Mouse (Mus musculus) neural tube, embryonic 13.5 days (tissue): Measurements from ENCODE around the gene Ctps2. TPM values are rescaled to one million over a fixed set of nuclear protein-coding genes. Genes with fewer than 3 reads are reported as not detected.
"Not testable (repeated sequence)": the region's sequence is repeated elsewhere in the genome, so short reads cannot be mapped to it uniquely, and the experiment has no call there.

ENCODE experiments used
- ATAC-seq: fragments of 200-750 bp; cut with Nextera tagmentation; 2 replicates; pipeline ENCODE4 v1.8.0; 2017; ENCODE audit warnings: low read depth, mild to moderate bottlenecking, moderate TSS enrichment, moderate library complexity
- H3K27ac ChIP-seq: fragments of 300-500 bp; sonication (generic); replicated peaks from 2 replicates; pipeline ENCODE4 v1.5.1; 2015; ENCODE audit warnings: moderate library complexity, mild to moderate bottlenecking, inconsistent platforms
- H3K27me3 ChIP-seq: fragments of 300-500 bp; sonication (generic); 2 replicates; pipeline ENCODE4 v1.6.1; 2015; ENCODE audit warnings: mild to moderate bottlenecking, inconsistent platforms
- H3K36me3 ChIP-seq: fragments of 300-500 bp; sonication (generic); 2 replicates; pipeline ENCODE4 v1.6.1; 2015; ENCODE audit warnings: mild to moderate bottlenecking, inconsistent platforms
- H3K4me1 ChIP-seq: fragments of 300-500 bp; sonication (generic); replicated peaks from 2 replicates; pipeline ENCODE4 v1.6.1; 2015; ENCODE audit warnings: inconsistent platforms
- H3K4me2 ChIP-seq: fragments of 300-500 bp; sonication (generic); 2 replicates; pipeline ENCODE4 v1.6.1; 2015; ENCODE audit warnings: inconsistent platforms, mild to moderate bottlenecking, moderate library complexity
- H3K4me3 ChIP-seq: fragments of 300-500 bp; sonication (generic); 2 replicates; pipeline ENCODE4 v1.5.1; 2015; ENCODE audit warnings: mild to moderate bottlenecking, inconsistent platforms
- H3K9ac ChIP-seq: fragments of 300-500 bp; sonication (generic); 2 replicates; pipeline ENCODE4 v1.6.1; 2015; ENCODE audit warnings: moderate library complexity, mild to moderate bottlenecking, inconsistent platforms
- H3K9me3 ChIP-seq: fragments of 300-500 bp; sonication (generic); 2 replicates; pipeline ENCODE4 v1.6.1; 2016; ENCODE audit warnings: inconsistent platforms
- WGBS: fragments of 180-500 bp; shearing (Covaris S2); methylation state at CpG from one replicate; pipeline ENCODE4 v1.1.7; 2015; 5-methylcytosine and 5-hydroxymethylcytosine counted together
- polyA plus RNA-seq: library from polyadenylated mRNA; unstranded; fragments of >200 nt; fragmentation: Nextera tagmentation; extraction: Ambion mirVana; gene quantifications from 2 replicates; pipeline ENCODE4 v1.2.1, GENCODE M21; 2015

Ctps2 gene
- 83.6 and 85.4 TPM in 2 replicates for polyA plus RNA-seq

GRCm38 (mm10) chrX:162900938-162901337 is at the start of gene Ctps2:
Ctps2 (plus strand) TSS chrX:162901238.
- WGBS: 47% methylated on average over 4 of the region's 4 CpGs
- Histone ChIP-seq H3K4me2 (peak within 1 kb of the TSS; percentile 66), H3K9me3 (no peaks in the 10 kb centered on the region), H3K36me3 (no peaks in the 10 kb centered on the region), H3K9ac (peak within 1 kb of the TSS; percentile 76), H3K4me3 (peak within 1 kb of the TSS; percentile 60), H3K4me1 (0 out of 2 replicates have a peak, but pooled peaks cover 6% of the 10 kb centered on the region), H3K27me3 (0 out of 2 replicates have a peak, but pooled peaks cover 3% of the 10 kb centered on the region), H3K27ac (peak within 1 kb of the TSS; percentile 70)
- ATAC-seq: no peak

GRCm38 (mm10) chrX:162868294-162868965 is 32.6 kb upstream of the Ctps2 start:
- H3K4me2 ChIP-seq: no peak overlapping the region
- no peak for ATAC-seq

GRCm38 (mm10) chrX:162871734-162872517 is 29.1 kb upstream of the Ctps2 start:
- no peaks in the 10 kb centered on the region; the same call in 1 of the 2 replicates for H3K27me3 ChIP-seq
- no peaks in the 10 kb centered on the region for H3K9me3 ChIP-seq
- H3K4me3 ChIP-seq: no peak overlapping the region

More at GRCm38 (mm10) chrX:162868294-162868965, 32.6 kb upstream of the Ctps2 start:
- H3K4me3 ChIP-seq: no peak overlapping the region
- no peaks in the 10 kb centered on the region; the same call in 1 of the 2 replicates for H3K27me3 ChIP-seq
- H3K9ac ChIP-seq: no peak overlapping the region
- H3K27ac ChIP-seq: no peak overlapping the region
- peaks cover 30% of the 10 kb centered on the region; the same call in 1 of the 2 replicates for H3K36me3 ChIP-seq
- no peaks in the 10 kb centered on the region for H3K9me3 ChIP-seq
- no peaks in the 10 kb centered on the region for H3K4me1 ChIP-seq
- WGBS: 74% methylated on average over 3 of the region's 3 CpGs

GRCm38 (mm10) chrX:162873761-162874160 is 27.3 kb upstream of the Ctps2 start:
- peaks cover 30% of the 10 kb centered on the region for H3K36me3 ChIP-seq
- ATAC-seq: no peak
- 93% methylated on average over 2 of the region's 2 CpGs for WGBS

More at GRCm38 (mm10) chrX:162871734-162872517, 29.1 kb upstream of the Ctps2 start:
- no peaks in the 10 kb centered on the region for H3K4me1 ChIP-seq
- WGBS: 37% methylated on average over 4 of the region's 4 CpGs
- H3K9ac ChIP-seq: no peak overlapping the region
- no peak overlapping the region for H3K27ac ChIP-seq
- H3K36me3 ChIP-seq: peaks cover 30% of the 10 kb centered on the region; the same call in 1 of the 2 replicates
- ATAC-seq: no peak
- H3K4me2 ChIP-seq: no peak overlapping the region

GRCm38 (mm10) chrX:162878236-162878635 is 22.8 kb upstream of the Ctps2 start:
- H3K36me3 ChIP-seq: peaks cover 32% of the 10 kb centered on the region
- H3K27ac ChIP-seq: no peak overlapping the region
- no peak for ATAC-seq
- no peak overlapping the region for H3K4me3 ChIP-seq
- H3K9me3 ChIP-seq: no peaks in the 10 kb centered on the region
- no peak overlapping the region for H3K4me2 ChIP-seq
- H3K4me1 ChIP-seq: no peaks in the 10 kb centered on the region
- H3K9ac ChIP-seq: no peak overlapping the region
- no peaks in the 10 kb centered on the region; the same call in 1 of the 2 replicates for H3K27me3 ChIP-seq
- 86% methylated on average over 3 of the region's 3 CpGs for WGBS

More at GRCm38 (mm10) chrX:162873761-162874160, 27.3 kb upstream of the Ctps2 start:
- no peak overlapping the region for H3K4me2 ChIP-seq
- H3K9me3 ChIP-seq: no peaks in the 10 kb centered on the region
- no peak overlapping the region for H3K9ac ChIP-seq
- no peak overlapping the region for H3K4me3 ChIP-seq
- H3K4me1 ChIP-seq: no peaks in the 10 kb centered on the region
- H3K27ac ChIP-seq: no peak overlapping the region
- H3K27me3 ChIP-seq: no peaks in the 10 kb centered on the region; the same call in 1 of the 2 replicates

GRCm38 (mm10) chrX:162887931-162888511 is 13.0 kb upstream of the Ctps2 start, which contains the start of gene Syap1:
Syap1 (minus strand) TSS chrX:162888447.
- Histone ChIP-seq H3K36me3 (no peaks in the 10 kb centered on the region), H3K27me3 (peaks cover 5% of the 10 kb centered on the region), H3K27ac (peak within 1 kb of the TSS; percentile 56), H3K4me1 (peaks cover 11% of the 10 kb centered on the region), H3K4me2 (peak within 1 kb of the TSS; percentile 58), H3K4me3 (peak within 1 kb of the TSS; percentile 68), H3K9me3 (no peaks in the 10 kb centered on the region), H3K9ac (peak within 1 kb of the TSS; percentile 85)
- ATAC-seq: peak; percentile 98
- WGBS: 29% methylated on average over 46 of the region's 47 CpGs

- H3K4me3 ChIP-seq, H3K9ac ChIP-seq, H3K9me3 ChIP-seq, H3K36me3 ChIP-seq, H3K4me2 ChIP-seq, H3K27me3 ChIP-seq, H3K27ac ChIP-seq: not testable (repeated sequence)
- 71% methylated on average over 9 of the region's 25 CpGs for WGBS
- peak; percentile 84 for ATAC-seq
- H3K4me1 ChIP-seq: peaks cover 11% of the 10 kb centered on the region
Measured at GRCm38 (mm10) chrX:162888575-162889223, 12.3 kb upstream of the Ctps2 start.

GRCm38 (mm10) chrX:162901371-162902039 is 467 bp downstream of the Ctps2 start:
- Histone ChIP-seq H3K9me3 (no peaks in the 10 kb centered on the region), H3K27me3 (0 out of 2 replicates have a peak, but pooled peaks cover 3% of the 10 kb centered on the region), H3K4me1 (0 out of 2 replicates have a peak, but pooled peaks cover 6% of the 10 kb centered on the region), H3K27ac (peak overlapping the region; percentile 70), H3K36me3 (no peaks in the 10 kb centered on the region), H3K4me3 (peak overlapping the region; percentile 60), H3K4me2 (peak overlapping the region; percentile 66), H3K9ac (peak overlapping the region; percentile 76)
- 26% methylated on average over 23 of the region's 25 CpGs for WGBS
- ATAC-seq: peak; percentile 87

GRCm38 (mm10) chrX:162902040-162902734 is 1.1 kb downstream of the Ctps2 start:
- 27% methylated on average over 29 of the region's 29 CpGs for WGBS
- Histone ChIP-seq H3K9me3 (no peaks in the 10 kb centered on the region), H3K4me1 (0 out of 2 replicates have a peak, but pooled peaks cover 6% of the 10 kb centered on the region), H3K27me3 (0 out of 2 replicates have a peak, but pooled peaks cover 3% of the 10 kb centered on the region), H3K4me3 (peak overlapping the region; percentile 60), H3K4me2 (peak overlapping the region; percentile 66), H3K36me3 (no peaks in the 10 kb centered on the region), H3K9ac (peak overlapping the region; percentile 76), H3K27ac (peak overlapping the region; percentile 70)
- peak; percentile 92 for ATAC-seq

GRCm38 (mm10) chrX:162907554-162907953 is 6.5 kb downstream of the Ctps2 start:
- Histone ChIP-seq H3K4me3 (no peak overlapping the region), H3K27ac (no peak overlapping the region), H3K9ac (no peak overlapping the region), H3K4me2 (no peak overlapping the region), H3K36me3 (peaks cover 10% of the 10 kb centered on the region), H3K27me3 (no peaks in the 10 kb centered on the region), H3K9me3 (no peaks in the 10 kb centered on the region), H3K4me1 (0 out of 2 replicates have a peak, but pooled peaks cover 4% of the 10 kb centered on the region)
- WGBS: 65% methylated on average over 3 of the region's 3 CpGs
- ATAC-seq: no peak
